29 mouse cellular contexts compared by ENCODE assay signal in the genomic region with DNA sequence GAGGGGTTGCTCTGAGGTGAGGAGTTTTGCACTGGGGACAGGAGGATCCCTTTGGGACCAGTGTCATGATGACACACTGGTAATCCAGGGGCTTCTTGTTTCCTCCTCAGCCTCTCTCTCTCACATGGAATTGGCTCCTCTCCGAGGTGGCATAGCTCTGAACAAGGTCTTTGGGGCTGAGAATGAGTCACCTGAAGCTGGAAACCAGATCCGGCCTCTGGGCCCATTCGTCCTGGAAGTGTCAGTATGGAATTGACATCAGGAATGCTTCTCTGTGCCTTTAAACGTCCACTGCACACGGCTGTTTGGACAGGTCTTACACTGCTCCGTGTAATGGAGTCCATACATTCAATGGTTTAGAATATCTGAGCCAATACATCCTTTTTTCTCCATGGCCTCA. TPM values are rescaled to one million over a fixed set of nuclear protein-coding genes. Genes with fewer than 3 reads are reported as not detected.
"Had no signal": no experiment of that assay in that cellular context is flagged by ENCODE, and none has a peak within 500 bp of the region (broad histone marks: within the 10 kb centered on the region; RNA-seq: fewer than 3 reads in every experiment).

No protein-coding gene starts in this region.

- DNase-seq: gastrocnemius, adult 2 months; gastrocnemius, postnatal 10 days; gastrocnemius, postnatal 36 days; heart, adult 11 months; heart, adult 2 months; heart, postnatal 14 days; heart, postnatal 36 days; kidney, adult 11 months; kidney, adult 2 months; kidney, adult 9 months; kidney, postnatal 14 days; kidney, postnatal 36 days; layer of hippocampus, adult 9-11 months; layer of hippocampus, postnatal 36 days; liver; liver, embryonic 13.5 days had no signal

- H3K4me3 ChIP-seq: gastrocnemius, adult 2 months; heart, adult 2 months; heart, embryonic 13.5 days; heart, embryonic 15.5 days; hindbrain, embryonic 13.5 days; hindbrain, embryonic 15.5 days; kidney, embryonic 15.5 days; limb, embryonic 13.5 days; liver, embryonic 13.5 days; liver, embryonic 15.5 days had no signal

- H3K4me2 ChIP-seq: heart, embryonic 11.5 days; heart, embryonic 13.5 days; heart, embryonic 15.5 days; hindbrain, embryonic 13.5 days; hindbrain, embryonic 15.5 days; kidney, embryonic 15.5 days; limb, embryonic 13.5 days; liver, embryonic 11.5 days; liver, embryonic 13.5 days; liver, embryonic 15.5 days had no signal

- H3K4me1 ChIP-seq: heart, embryonic 13.5 days; heart, embryonic 15.5 days; hindbrain, embryonic 13.5 days; hindbrain, embryonic 15.5 days; kidney, embryonic 15.5 days; liver, embryonic 13.5 days; liver, embryonic 15.5 days had no signal

- ATAC-seq: hindbrain, postnatal 0 days; intestine, embryonic 16.5 days had no signal

- H3K36me3 ChIP-seq: heart, embryonic 13.5 days; heart, embryonic 15.5 days; hindbrain, embryonic 13.5 days; hindbrain, embryonic 15.5 days; kidney, embryonic 15.5 days; limb, embryonic 13.5 days; liver, embryonic 13.5 days; liver, embryonic 15.5 days had no signal

- H3K9ac ChIP-seq: heart, embryonic 13.5 days; heart, embryonic 15.5 days; hindbrain, embryonic 13.5 days; hindbrain, embryonic 15.5 days; kidney, embryonic 15.5 days; limb, embryonic 13.5 days; liver, embryonic 13.5 days; liver, embryonic 15.5 days had no signal

- H3K27me3 ChIP-seq: hindbrain, embryonic 13.5 days; hindbrain, embryonic 15.5 days; liver, embryonic 13.5 days had no signal

- H3K9me3 ChIP-seq: heart, embryonic 13.5 days; heart, embryonic 15.5 days; hindbrain, embryonic 13.5 days; hindbrain, embryonic 15.5 days; kidney, embryonic 15.5 days; limb, embryonic 13.5 days; liver, embryonic 13.5 days; liver, embryonic 15.5 days had no signal

- H3K27ac ChIP-seq: gastrocnemius, adult 2 months; heart, adult 2 months; heart, embryonic 13.5 days; heart, embryonic 15.5 days; hindbrain, embryonic 13.5 days; hindbrain, embryonic 15.5 days; hindbrain, postnatal 0 days; kidney, embryonic 15.5 days; kidney, postnatal 0 days; limb, embryonic 13.5 days; liver, embryonic 13.5 days; liver, embryonic 15.5 days had no signal

RNA-seq across cellular contexts. Expression of gene Dact2, which starts 33.0 kb away (rescaled TPM):
- total RNA-seq: hematopoietic stem cell, adult 5-6 weeks had no signal

RNA-seq across cellular contexts. Expression of gene Smoc2, which starts 42.2 kb away (rescaled TPM):
- total RNA-seq: hematopoietic stem cell, adult 5-6 weeks had no signal
